Mouse (Mus musculus): ENCODE data around the gene Pla2g4e. TPM values are rescaled to one million over a fixed set of nuclear protein-coding genes. Genes with fewer than 3 reads are reported as not detected.
A peak's percentile ranks its signal among the peaks of the same experiment; 100 is the strongest.

Pla2g4e gene
- polyA plus RNA-seq (2015; fragmentation: Nextera tagmentation; extraction: Ambion mirVana): 0.02 TPM in 1 of 2 replicates, not detected in the other

GRCm38 (mm10) chr2:120244679-120245420 is at the start of gene Pla2g4e:
TSS of gene Pla2g4e (minus strand) at chr2:120245335.
- H3K9ac ChIP-seq: no peak within 1 kb of the TSS
- H3K9me3 ChIP-seq (replicated peaks): no peaks in the 10 kb centered on the region
- peaks cover 50% of the 10 kb centered on the region for H3K27me3 ChIP-seq
- no peaks in the 10 kb centered on the region for H3K4me1 ChIP-seq (replicated peaks)
- H3K4me2 ChIP-seq: peak within 1 kb of the TSS; percentile 35
- WGBS (ENCODE audit: insufficient replicate concordance): 7% methylated on average over 27 of the region's 27 CpGs
- no peak for ATAC-seq (ENCODE audit: insufficient read depth)
- no peaks in the 10 kb centered on the region for H3K36me3 ChIP-seq (replicated peaks)
- H3K27ac ChIP-seq (replicated peaks): no peak within 1 kb of the TSS
- no peak within 1 kb of the TSS for H3K4me3 ChIP-seq (replicated peaks)

- 60% methylated on average over 8 of the region's 9 CpGs for WGBS (ENCODE audit: insufficient replicate concordance)
- Histone ChIP-seq H3K27ac (replicated peaks) (no peak overlapping the region), H3K9me3 (replicated peaks) (no peaks in the 10 kb centered on the region), H3K36me3 (replicated peaks) (no peaks in the 10 kb centered on the region), H3K9ac (no peak overlapping the region), H3K4me3 (replicated peaks) (no peak overlapping the region), H3K27me3 (no peaks in the 10 kb centered on the region), H3K4me2 (no peak overlapping the region), H3K4me1 (replicated peaks) (no peaks in the 10 kb centered on the region)
- ATAC-seq (ENCODE audit: insufficient read depth): no peak
Measured at GRCm38 (mm10) chr2:120291471-120292078, 46.4 kb upstream of the Pla2g4e start.

GRCm38 (mm10) chr2:120288995-120289394 is 43.9 kb upstream of the Pla2g4e start, which contains the start of gene Pla2g4d:
TSS of gene Pla2g4d (minus strand) at chr2:120289197.
- Histone ChIP-seq H3K9me3 (replicated peaks) (no peaks in the 10 kb centered on the region), H3K4me3 (replicated peaks) (no peak within 1 kb of the TSS), H3K36me3 (replicated peaks) (no peaks in the 10 kb centered on the region), H3K4me2 (no peak within 1 kb of the TSS), H3K27ac (replicated peaks) (no peak within 1 kb of the TSS), H3K9ac (no peak within 1 kb of the TSS), H3K27me3 (no peaks in the 10 kb centered on the region), H3K4me1 (replicated peaks) (no peaks in the 10 kb centered on the region)
- 44% methylated on average over 5 of the region's 5 CpGs for WGBS (ENCODE audit: insufficient replicate concordance)
- ATAC-seq (ENCODE audit: insufficient read depth): no peak

GRCm38 (mm10) chr2:120288401-120288800 is 43.3 kb upstream of the Pla2g4e start:
- Histone ChIP-seq H3K9me3 (replicated peaks) (no peaks in the 10 kb centered on the region), H3K4me1 (replicated peaks) (no peaks in the 10 kb centered on the region), H3K9ac (no peak overlapping the region), H3K27me3 (no peaks in the 10 kb centered on the region), H3K36me3 (replicated peaks) (no peaks in the 10 kb centered on the region), H3K4me3 (replicated peaks) (no peak overlapping the region), H3K4me2 (no peak overlapping the region), H3K27ac (replicated peaks) (no peak overlapping the region)
- 68% methylated on average over 3 of the region's 3 CpGs for WGBS (ENCODE audit: insufficient replicate concordance)
- no peak for ATAC-seq (ENCODE audit: insufficient read depth)

GRCm38 (mm10) chr2:120285639-120286038 is 40.5 kb upstream of the Pla2g4e start:
- H3K4me2 ChIP-seq: no peak overlapping the region
- H3K9me3 ChIP-seq (replicated peaks): no peaks in the 10 kb centered on the region
- H3K4me1 ChIP-seq (replicated peaks): no peaks in the 10 kb centered on the region
- H3K4me3 ChIP-seq (replicated peaks): no peak overlapping the region
- H3K36me3 ChIP-seq (replicated peaks): no peaks in the 10 kb centered on the region
- no peaks in the 10 kb centered on the region for H3K27me3 ChIP-seq
- WGBS (ENCODE audit: insufficient replicate concordance): 45% methylated on average over 4 of the region's 4 CpGs
- H3K27ac ChIP-seq (replicated peaks): no peak overlapping the region
- no peak overlapping the region for H3K9ac ChIP-seq
- ATAC-seq (ENCODE audit: insufficient read depth): no peak

- Histone ChIP-seq H3K27ac (replicated peaks) (no peak overlapping the region), H3K4me3 (replicated peaks) (no peak overlapping the region), H3K9me3 (replicated peaks) (no peaks in the 10 kb centered on the region)
Measured at GRCm38 (mm10) chr2:120284705-120285104, 39.6 kb upstream of the Pla2g4e start.

GRCm38 (mm10) chr2:120284094-120284493 is 39.0 kb upstream of the Pla2g4e start:
- no peaks in the 10 kb centered on the region for H3K36me3 ChIP-seq (replicated peaks)
- no peak overlapping the region for H3K27ac ChIP-seq (replicated peaks)
- no peak overlapping the region for H3K4me3 ChIP-seq (replicated peaks)
- H3K9me3 ChIP-seq (replicated peaks): no peaks in the 10 kb centered on the region
- H3K27me3 ChIP-seq: no peaks in the 10 kb centered on the region
- WGBS (ENCODE audit: insufficient replicate concordance): 72% methylated on average over 5 of the region's 5 CpGs
- no peak for ATAC-seq (ENCODE audit: insufficient read depth)
- no peaks in the 10 kb centered on the region for H3K4me1 ChIP-seq (replicated peaks)
- H3K4me2 ChIP-seq: no peak overlapping the region
- no peak overlapping the region for H3K9ac ChIP-seq

More at GRCm38 (mm10) chr2:120284705-120285104, 39.6 kb upstream of the Pla2g4e start:
- no peak overlapping the region for H3K9ac ChIP-seq
- H3K4me1 ChIP-seq (replicated peaks): no peaks in the 10 kb centered on the region
- no peaks in the 10 kb centered on the region for H3K36me3 ChIP-seq (replicated peaks)
- no peak overlapping the region for H3K4me2 ChIP-seq
- no peak for ATAC-seq (ENCODE audit: insufficient read depth)
- no peaks in the 10 kb centered on the region for H3K27me3 ChIP-seq

- Histone ChIP-seq H3K9ac (no peak overlapping the region), H3K27me3 (no peaks in the 10 kb centered on the region), H3K36me3 (replicated peaks) (no peaks in the 10 kb centered on the region), H3K27ac (replicated peaks) (no peak overlapping the region), H3K4me3 (replicated peaks) (no peak overlapping the region), H3K9me3 (replicated peaks) (no peaks in the 10 kb centered on the region), H3K4me1 (replicated peaks) (no peaks in the 10 kb centered on the region), H3K4me2 (no peak overlapping the region)
- no peak for ATAC-seq (ENCODE audit: insufficient read depth)
- 47% methylated on average over 6 of the region's 6 CpGs for WGBS (ENCODE audit: insufficient replicate concordance)
Measured at GRCm38 (mm10) chr2:120283550-120283949, 38.4 kb upstream of the Pla2g4e start.

- 40% methylated on average over 3 of the region's 3 CpGs for WGBS (ENCODE audit: insufficient replicate concordance)
- Histone ChIP-seq H3K9ac (no peak overlapping the region), H3K4me2 (no peak overlapping the region), H3K9me3 (replicated peaks) (no peaks in the 10 kb centered on the region), H3K27me3 (no peaks in the 10 kb centered on the region), H3K36me3 (replicated peaks) (no peaks in the 10 kb centered on the region), H3K27ac (replicated peaks) (no peak overlapping the region), H3K4me3 (replicated peaks) (no peak overlapping the region), H3K4me1 (replicated peaks) (no peaks in the 10 kb centered on the region)
- ATAC-seq (ENCODE audit: insufficient read depth): no peak
Measured at GRCm38 (mm10) chr2:120281221-120281620, 36.1 kb upstream of the Pla2g4e start.

GRCm38 (mm10) chr2:120279961-120280360 is 34.8 kb upstream of the Pla2g4e start:
- ATAC-seq (ENCODE audit: insufficient read depth): no peak
- Histone ChIP-seq H3K4me2 (no peak overlapping the region), H3K9ac (no peak overlapping the region), H3K9me3 (replicated peaks) (no peaks in the 10 kb centered on the region), H3K4me1 (replicated peaks) (no peaks in the 10 kb centered on the region), H3K4me3 (replicated peaks) (no peak overlapping the region), H3K36me3 (replicated peaks) (no peaks in the 10 kb centered on the region), H3K27ac (replicated peaks) (no peak overlapping the region), H3K27me3 (no peaks in the 10 kb centered on the region)
- WGBS (ENCODE audit: insufficient replicate concordance): 10% methylated on average over 8 of the region's 8 CpGs

GRCm38 (mm10) chr2:120276951-120277350 is 31.8 kb upstream of the Pla2g4e start:
- Histone ChIP-seq H3K4me3 (replicated peaks) (no peak overlapping the region), H3K4me2 (no peak overlapping the region), H3K4me1 (replicated peaks) (no peaks in the 10 kb centered on the region), H3K9ac (no peak overlapping the region), H3K9me3 (replicated peaks) (no peaks in the 10 kb centered on the region), H3K27me3 (no peaks in the 10 kb centered on the region), H3K36me3 (replicated peaks) (no peaks in the 10 kb centered on the region), H3K27ac (replicated peaks) (no peak overlapping the region)
- ATAC-seq (ENCODE audit: insufficient read depth): no peak
- WGBS (ENCODE audit: insufficient replicate concordance): 60% methylated on average over 4 of the region's 4 CpGs

Data from liver, embryonic 15.5 days (tissue).